Mouse (Mus musculus) monocyte, adult 5-6 weeks (primary cell): Measurements from ENCODE around the gene Slc7a7. TPM values are rescaled to one million over a fixed set of nuclear protein-coding genes. Genes with fewer than 3 reads are reported as not detected.

Experiments used
- ATAC-seq: fragments of 153-309, 156-312 bp; replicated peaks from 2 replicates; pipeline ENCODE4 v1.8.0; 2017; ENCODE audit warnings: mild to moderate bottlenecking; ENCODE audit not compliant: low TSS enrichment, insufficient number of reproducible peaks, severe bottlenecking, poor library complexity, low FRiP score
- total RNA-seq: library from RNA; stranded (forward); fragments of 200-1000, 200-491, 200-594 nt; gene quantifications from 3 replicates; pipeline ENCODE4 v1.2.3, GENCODE M21; 2017

Gene Slc7a7
- total RNA-seq, 1 experiment from 2014 or later = 13.6 TPM

DNA sequence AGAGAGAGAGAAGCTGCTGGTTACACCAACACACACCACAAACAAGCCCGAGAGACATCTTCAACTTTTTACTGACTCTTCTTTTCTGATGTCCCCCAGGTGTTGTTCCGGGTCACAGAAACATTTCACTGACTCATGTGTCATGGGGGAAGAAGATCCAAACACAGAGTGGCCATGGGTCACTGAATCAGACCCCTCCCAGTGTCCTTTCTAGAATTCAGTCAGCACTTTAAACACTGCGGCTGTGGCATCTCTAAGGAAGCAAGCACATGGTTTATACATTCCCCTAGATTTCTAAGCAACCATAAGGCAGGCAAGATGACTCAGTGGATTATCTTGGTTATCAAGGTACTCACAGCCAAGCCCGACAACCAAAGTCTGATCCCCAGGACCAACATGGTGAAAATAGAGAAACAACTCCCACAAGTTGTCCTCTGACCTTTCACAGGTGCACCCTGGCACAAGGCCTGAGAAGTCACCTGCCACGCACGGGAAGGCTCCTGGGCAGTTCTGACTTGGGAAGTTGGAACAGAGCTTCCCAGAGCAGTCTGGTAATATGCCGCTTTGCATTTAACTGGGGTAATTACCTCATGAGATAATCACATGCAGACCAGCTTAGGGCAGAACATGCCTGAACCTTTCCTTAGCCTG is 31.5 kb downstream of the Slc7a7 start:
- ATAC-seq = no peak

DNA sequence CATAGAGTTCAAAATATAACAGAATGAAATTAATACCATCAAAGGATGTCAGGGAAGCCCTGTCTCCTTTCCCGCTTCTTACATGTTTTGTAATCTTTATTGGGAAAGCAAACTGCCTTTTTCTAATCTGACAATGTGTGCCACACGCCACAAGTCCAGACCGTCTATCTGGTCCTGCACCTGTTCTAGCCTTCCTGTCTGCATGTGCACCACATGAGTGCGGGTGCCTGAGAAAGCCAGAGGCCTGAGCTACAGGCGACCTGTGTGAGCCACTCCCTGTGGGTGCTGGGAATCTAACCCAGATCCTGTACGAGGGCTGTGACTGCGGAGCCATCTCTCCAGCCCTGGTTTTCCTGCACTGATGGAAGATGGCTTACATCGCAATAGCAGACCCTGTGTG is 33.2 kb downstream of the Slc7a7 start:
- ATAC-seq = no peak

DNA sequence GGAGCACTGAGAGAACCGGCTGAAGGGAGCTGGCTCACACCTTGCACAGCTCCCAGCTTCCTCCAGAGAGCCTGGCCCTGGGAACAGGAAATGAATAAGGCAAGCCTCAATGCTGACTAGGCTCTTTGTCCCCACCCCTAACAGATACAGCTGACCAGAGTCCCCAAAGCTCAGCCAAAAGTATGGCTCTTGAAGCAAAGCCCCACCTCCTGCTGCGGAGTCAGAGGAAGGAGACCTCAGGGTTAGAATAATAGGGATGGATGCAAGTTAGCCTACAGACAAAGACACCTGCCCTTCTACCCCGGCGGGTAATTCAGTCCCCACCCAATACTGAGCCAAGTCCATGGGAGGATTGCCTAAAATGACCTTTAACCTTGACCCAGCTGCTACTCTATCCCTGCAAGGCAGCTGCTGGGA is 34.2 kb downstream of the Slc7a7 start:
- ATAC-seq = peak; percentile 18; the same call in 1 of the 2 replicates

DNA sequence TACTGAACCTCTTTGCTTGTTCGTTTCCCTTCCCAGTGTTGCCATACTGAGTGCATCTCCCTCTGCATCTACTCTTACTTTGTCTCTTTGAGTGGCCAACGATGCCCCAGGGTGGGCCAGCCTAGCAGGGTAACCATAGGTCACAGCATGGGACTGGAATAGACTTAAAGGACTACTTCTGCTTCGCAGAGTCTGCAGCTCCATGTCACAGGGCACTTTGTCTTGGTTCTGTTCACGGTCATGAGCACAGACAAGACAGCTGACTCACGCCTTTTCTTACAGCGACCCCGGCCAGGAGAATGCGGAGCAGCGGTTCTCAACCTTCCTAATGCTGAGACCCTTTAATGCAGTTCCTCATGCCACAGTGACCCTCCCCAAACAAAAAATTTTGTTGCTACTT is 34.9 kb downstream of the Slc7a7 start:
- ATAC-seq = no peak

DNA sequence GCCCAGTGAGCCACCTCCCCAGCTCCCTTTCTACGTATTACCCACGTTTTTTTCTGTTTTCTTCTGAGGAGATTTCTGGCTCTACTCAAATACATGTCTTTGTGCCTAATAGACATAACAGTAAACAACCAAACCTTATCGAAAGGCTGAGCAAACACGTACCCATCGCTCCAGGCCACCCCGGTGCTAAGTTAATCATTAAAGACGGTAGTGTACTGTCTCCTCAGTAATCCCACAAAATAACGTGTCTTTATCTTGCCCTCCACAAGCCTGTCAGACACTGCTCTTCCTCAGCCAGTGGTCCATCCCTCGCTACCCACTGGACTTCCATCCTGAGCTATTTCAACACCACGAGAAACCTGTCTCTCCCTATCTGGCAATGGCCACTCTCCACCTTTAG is 35.8 kb downstream of the Slc7a7 start:
- no peak for ATAC-seq

DNA sequence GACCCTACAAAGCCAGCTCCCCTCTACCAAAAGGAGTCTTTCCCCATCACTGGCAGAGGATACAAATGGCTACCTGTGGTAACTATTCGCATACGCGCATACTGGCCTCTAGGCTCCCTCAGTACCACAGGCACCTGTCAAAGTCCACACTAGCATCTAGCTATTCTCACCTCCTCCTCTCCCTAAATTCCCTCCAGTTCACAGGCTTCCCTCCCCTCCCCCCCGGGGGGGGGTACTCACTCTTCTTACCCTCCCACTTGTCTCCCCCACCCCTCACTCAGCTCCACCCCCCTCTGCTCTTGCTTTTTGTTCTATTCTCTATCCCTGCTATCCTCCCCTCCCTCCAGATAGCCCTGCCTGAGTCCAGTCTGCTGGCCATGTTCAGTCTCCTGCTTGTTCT is 37.0 kb downstream of the Slc7a7 start:
- ATAC-seq = no peak

DNA sequence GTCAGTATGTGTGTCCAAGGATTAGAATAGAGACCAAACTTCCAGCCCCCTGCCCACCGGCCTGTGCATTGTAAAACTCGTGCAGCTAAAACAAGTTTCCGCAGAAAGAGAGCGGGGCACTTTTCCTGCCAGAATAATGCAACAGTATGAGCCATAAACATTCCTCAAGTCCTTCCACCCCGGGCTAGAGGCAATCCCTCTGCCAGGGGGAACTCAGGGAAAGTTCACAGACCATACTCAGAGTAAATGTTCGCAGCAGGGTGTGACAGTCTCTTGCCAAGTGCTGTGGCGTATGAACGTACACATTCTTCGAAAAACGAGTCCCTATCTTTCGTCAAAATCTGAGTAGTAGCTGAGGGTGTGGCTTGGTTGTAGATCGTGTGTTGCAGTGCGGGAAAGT is 38.0 kb downstream of the Slc7a7 start:
- ATAC-seq = no peak

DNA sequence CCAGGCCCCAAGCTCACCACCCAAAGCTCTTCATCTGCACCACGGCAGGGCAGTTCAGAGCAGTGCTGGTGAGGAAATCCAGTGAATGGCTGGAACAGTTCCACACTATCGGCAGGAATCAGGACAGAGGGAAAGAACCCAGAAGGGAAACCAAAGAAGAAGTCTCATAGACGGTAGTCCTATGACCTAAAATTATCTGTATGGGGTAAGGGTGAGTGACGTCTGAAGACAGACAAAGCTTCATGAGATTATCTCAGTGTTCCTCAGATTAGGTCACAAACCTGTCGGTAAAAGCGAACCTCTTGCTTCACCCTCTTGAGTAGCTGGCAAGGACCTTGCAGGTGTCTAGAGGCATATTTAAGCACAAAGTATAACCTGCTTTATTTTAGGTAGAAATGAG is 40.4 kb downstream of the Slc7a7 start:
- no peak for ATAC-seq

DNA sequence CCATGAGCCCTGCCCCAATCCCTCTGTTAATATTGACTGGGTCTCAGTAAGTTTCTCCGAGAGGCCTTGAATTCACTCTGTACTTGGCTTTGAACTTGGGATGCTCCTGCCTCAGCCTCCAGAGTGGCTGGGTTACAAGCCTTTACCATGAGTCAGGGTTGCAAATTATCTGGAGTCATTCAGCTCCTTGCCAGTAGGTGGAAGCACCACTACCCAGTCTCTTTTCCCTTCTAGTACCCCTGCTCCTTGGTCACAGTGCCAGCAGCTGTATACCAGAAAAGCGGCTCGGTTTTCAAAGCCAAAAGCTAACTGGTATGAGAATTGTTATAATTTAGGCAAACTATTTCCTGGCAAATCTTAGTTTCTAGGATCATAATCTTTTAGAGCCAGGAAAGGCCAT is 41.7 kb downstream of the Slc7a7 start:
- peak; percentile 77 for ATAC-seq

DNA sequence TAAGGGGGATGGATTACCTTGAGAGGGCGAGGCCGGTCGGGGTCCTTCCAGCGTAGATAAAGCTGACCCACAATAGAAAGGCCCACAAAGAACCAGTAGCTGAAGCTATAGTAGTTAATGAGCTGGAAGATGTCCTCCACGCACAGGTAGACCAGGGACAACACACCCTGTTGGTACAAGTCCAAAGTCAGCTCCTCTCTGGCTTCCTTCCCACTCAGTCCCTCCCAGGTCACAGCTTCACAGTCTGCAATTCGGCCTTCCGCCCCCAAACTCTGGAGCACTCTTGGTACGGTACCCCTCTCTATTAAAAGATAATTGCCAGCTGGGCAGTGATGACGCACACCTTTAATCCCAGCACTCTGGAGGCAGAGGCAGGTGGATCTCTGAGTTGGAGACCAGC is 44.7 kb downstream of the Slc7a7 start:
- no peak for ATAC-seq

DNA sequence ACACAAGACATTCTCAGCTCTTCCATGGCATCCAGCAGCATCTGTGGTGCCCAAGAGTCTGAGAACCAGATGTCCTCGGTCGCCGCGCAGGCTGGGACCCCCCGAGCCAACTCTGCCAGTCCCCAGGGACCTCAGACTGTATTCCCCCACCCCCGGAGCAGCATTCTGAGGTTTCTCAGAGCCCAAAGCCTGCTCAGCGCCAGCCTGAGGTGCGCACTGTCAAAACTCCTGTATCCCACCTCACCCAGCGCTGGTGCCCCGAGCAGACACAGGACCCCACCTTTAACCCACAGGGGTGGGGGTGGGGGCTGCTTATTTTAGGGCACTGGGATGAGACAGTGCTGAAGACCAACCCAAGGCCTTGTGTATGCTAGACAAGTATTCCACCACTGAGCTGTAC is 46.1 kb downstream of the Slc7a7 start:
- ATAC-seq = no peak

DNA sequence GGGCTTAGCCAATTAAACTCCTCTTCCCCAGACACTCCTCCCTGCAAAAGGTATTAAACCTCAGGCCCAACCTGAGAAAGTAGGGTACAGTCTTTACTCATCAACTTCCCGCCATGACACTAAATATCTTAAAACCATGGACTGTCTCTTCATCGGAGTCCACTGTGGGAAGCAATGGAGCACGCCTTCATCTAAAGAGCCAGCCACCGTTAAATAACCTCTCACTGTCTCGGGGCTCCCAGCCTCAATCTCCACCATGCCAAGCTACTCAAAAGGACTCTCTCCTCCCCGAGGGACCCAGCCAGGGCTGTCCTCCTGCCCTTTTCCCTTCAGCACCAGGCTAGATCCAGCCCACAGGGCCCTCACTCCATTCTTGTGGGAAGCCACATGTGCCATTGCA is 47.0 kb downstream of the Slc7a7 start:
- ATAC-seq = no peak

DNA sequence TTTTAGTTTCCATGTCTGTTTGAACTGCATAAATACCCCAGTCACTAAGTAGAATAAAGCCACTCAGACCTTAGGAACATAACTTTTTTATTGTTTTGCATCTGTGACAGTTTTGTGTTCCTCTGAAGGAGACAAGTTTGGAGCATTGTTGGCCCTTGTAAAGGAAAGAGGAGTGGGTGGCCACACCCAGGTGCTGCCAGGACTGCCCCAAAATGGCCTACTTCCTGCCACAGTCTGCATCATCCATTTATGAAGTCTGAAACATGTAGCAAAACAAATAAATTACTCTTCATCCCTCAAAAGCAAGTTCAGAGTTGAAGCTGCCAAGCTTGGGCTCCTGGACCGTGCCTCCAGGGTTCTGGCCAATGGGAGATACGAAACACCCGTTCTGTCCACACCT is 48.2 kb downstream of the Slc7a7 start:
- no peak for ATAC-seq

DNA sequence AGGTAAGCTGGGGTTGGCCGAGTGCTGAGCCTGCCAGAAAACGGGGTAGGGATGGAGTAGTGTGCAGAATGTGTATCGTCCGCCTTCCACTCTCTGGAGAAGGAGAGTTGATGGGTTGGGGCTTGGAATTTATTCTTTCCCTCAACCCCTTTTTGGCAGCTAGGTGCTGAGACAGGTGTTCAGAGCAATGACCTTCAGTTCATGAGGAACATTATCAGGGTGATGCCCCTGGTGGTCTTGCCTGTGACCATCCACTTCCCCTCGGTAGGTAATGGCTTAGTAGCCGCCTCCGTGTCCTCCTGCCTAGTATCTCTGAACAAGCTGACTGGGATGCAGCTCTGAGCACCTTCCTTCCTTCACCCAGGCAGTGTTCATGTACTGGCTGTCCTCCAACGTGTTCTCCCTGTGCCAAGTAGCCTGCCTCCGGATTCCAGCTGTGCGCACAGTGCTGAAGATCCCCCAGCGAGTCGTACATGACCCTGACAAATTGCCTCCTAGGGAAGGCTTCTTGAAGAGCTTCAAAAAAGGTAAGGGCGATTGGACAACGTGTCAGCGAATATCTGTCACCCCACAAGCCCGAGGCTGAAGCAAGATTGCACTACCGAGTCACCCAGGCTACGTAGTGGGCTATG is 50.0 kb downstream of the Slc7a7 start:
- no peak for ATAC-seq

DNA sequence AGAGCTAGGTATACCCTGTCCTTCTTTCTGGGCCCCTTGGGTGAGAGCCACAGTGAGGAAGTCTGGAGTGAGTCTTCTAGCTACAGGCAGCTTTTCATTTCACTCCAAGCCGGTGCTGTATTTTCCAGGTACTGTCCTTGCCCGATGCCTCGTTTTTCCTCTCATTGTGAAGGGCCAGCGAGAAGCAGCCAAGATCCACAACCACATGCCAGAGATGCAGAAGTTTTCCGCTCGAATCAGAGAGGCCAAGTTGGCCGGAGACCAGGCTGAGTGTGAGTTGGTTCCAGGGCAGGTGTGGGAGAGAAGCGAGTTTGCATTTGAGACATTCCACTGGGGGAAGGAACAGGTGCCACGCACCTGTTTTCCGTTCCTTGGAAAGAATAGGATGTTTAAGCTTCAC is 51.0 kb downstream of the Slc7a7 start:
- no peak for ATAC-seq

DNA sequence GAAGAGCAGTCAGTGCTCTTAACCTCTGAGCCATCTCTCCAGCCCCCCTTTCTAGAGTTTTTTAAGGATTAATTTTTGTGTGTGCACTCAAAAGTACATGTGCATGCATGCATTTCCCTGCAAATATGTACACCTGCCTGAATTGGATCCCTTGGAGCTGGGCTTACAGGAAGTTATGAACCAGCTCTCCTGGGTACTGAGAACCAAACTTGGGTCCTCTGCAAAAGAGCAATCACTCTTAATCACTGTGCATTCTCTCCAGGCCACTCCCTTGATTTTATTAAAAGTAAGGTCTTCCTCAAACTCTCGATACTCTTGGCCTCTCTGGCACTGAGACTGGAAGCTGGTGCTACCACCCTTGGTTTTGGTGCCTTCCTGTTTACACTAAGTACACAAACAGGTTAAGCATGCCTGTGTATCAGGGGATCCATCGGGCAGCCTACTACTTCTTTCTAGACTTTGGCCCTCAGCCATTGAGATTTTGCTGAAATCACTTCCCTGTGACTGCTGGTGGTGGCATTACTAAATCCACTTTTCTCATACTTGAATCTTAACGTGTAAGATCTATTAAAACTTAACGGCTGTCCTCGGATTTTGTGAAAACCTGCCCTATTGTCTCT is 52.4 kb downstream of the Slc7a7 start:
- ATAC-seq = no peak

DNA sequence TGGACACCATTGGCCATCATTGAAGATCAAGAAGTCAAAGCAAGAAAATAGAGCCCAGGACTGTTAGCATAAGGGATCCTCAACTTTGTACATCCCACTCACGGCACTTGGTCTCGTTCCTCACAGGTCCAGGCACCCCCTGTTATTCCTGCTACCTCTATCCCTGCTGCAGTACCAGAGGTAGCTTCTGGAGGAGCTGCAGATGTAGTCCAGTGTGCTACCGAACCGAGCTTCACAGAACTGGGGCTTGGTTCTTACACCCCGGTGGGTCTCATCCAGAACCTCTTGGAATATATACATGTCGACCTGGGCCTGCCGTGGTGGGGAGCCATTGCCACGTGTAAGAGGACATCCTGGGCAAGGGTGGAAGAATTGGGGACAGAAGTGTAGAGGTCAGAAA is 54.4 kb downstream of the Slc7a7 start:
- no peak for ATAC-seq

DNA sequence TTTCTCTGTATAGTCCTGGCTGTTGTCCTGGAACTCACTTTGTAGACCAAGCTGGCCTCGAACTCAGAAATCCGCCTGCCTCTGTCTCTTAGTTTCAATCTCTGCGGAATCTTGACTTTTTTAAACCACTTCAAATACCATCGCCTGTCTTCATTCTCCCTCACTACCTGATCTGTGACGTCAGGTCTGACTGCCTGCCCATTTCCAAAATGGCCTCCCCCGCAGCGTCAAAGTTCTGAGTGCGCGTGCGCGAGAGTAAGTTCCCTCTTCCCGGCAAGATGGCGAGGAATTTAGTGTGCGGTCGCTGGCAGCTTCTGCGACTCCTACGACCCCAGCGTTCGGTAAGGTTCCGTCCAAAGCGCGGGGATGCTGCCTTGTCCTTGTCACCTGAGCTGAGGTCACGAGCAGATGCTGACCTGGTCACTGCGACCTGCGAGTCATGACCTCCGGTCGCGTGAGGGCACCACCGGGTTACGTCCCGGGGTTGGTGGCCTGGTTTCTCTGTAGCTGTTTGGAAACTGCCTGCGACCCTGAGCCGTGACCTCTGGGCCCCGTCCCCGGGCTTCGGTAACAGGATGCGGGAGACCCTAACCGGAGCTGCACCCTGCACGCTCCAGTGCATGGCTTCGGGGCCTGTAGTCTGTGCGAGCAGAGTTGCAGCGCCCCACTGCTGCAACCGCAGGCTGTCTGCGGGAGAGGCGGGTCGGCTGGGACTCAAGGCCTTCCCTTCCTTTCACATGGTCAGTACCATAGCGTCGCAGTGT is 56.8 kb downstream of the Slc7a7 start, which contains the start of gene Oxa1l:
Gene Oxa1l, plus strand, starts transcription at position 258 of the 764 bp plus-strand sequence.
- peak; percentile 98 for ATAC-seq

DNA sequence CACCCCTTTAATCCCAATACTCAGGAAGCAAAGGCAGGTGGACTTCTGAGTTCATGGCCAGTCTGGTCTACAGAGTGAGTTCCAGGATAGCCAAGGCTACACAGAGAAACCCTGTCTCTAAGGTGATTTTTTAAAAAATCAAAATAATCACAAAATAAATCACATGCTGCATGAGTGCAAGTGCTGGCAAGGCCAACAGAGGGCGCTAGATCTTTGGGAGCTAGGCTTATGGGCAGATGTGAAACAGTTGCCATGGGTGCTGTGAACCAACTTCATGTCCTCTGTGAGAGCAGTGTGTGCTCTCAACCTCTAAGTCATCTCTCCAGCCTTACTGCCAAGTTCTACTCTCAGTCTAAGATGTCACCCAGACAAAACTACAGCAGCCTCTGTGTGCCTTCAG is 63.2 kb downstream of the Slc7a7 start:
- no peak for ATAC-seq

DNA sequence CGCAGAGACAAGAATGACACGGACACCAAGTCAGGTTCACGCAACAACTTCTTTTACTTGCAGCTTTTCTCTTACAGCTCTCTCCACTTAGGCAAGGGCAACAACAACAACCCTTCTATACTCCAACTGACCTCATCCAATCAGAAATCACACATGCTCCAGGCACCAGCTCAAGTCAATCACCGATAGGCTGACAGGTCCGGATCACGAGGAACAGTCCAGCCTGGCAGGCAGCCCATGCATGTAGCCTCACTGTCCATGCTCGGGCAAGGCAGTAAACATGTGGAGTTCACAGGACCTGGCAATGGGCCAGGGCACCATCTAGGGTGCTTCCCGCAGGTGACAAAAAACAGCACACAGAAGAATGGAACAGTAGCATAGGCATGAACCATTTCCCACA is 65.3 kb downstream of the Slc7a7 start:
- no peak for ATAC-seq
